Mouse (Mus musculus) heart, adult 9 months (tissue): Measurements from ENCODE around the gene Cited4.

ENCODE experiments used
- DNase-seq, 2 experiments: peaks; one replicate each; pipeline ENCODE4 v3.0.0; 2022; ENCODE audit warnings: low spot score in 2 of 2

Gene Cited4

DNA sequence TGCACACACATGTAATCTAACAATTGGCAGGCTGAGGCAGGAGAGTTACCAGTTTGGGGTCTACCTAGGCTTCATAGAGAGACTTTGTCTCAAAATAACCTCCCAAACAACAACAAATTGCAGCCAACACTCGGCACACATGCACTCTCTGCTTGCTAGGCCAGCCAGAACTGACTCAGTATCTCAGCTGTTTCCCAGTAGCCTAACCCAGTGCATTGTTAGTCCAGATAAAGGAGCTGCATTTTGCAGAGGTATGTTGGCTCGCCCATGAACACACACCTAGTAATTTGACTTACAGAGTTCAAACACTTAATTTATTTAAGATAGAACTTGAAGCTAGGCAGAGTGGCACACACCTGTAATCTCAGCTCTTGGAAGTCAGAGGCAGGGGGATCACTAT, 9.3 kb downstream of the Cited4 start:
- DNase-seq, result no peak

DNA sequence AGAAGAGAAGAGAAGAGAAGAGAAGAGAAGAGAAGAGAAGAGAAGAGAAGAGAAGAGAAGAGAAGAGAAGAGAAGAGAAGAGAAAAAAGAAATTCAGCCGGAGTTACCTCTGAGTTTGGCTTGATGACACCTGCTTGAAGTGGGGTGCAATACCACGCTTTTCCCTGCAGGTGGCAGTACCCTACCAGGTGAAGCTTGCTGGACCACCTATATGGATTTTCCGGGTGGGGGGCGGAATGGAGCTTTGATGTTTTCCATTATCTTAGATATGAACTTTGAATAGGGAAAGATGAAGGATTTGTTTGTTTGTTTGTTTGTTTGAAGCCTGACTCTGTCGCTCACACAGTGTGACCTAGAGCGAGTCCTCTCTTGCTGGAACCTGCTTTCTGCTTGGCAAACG, 14.6 kb downstream of the Cited4 start:
- DNase-seq, result no peak

DNA sequence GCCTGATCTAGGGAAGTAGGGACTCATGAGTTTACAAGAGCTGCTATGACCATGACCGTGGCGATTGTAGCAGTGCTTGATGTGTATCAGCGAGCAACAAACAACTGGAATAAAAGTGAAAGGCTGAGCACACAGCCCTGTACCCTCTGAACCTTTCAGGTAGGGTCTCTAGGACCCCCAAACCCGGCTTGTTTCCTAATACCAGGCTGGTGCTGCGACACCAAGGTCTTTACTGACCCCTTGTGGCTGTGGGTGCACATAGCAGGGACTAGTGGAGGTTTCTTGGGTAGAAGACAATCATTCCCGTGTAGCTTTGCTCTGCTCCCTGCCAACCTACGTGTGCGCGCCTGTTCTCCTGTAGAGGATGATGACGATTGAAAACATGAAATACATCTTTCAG, 15.8 kb downstream of the Cited4 start:
- peak in 1 of 2 experiments; percentile 54 for DNase-seq

DNA sequence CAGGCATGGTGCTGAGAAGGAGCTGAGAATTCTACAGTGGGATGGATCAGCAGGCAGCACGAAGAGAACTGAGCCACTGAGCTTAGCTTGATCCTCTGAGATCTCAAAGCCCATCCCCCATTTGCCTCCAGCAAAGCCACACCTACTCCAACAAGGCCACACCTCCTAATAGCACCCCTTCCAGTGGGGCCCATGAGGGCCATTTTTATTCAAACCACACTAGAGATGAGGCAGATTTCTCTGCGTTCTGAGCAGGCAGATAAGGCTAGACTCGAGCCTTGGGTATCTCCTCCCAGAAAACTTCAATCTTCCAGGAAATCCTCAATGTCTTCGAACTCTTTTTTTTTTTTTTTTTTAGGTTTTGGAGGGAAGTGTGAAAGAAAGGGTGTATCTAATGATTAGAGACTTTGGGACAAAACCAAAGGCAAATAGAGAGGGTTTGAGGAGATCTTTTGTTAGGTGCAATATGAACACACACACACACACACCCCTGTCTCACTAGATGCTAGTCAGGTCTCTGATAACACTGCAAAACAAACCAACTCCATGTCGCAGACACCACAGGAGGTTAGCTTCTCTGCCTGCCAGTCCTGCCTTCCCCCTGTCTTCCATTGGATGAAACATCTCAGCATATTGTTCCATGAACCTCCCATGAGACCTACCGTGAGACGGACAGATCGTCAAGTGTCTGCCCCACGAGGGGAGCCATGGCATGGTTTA, 17.1 kb downstream of the Cited4 start:
- no peak for DNase-seq

DNA sequence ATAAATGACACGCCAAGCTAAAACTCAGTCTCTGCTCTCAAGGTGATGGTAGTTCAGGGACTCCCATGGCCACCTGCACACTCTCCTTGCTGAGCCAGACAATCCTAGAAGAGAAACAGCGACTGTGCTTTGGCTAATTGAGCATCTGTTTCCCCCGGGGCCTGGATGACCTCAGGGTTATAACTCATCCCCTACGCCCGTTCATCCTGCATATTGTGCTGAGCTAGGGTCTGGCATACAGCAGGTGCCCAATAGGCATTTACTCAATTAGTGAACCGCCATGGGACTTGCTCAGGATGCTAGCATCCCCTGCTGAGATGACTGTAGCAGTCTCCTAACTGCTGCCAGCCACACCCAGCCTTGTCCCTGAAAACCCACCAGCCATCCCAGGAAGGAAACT, 20.9 kb downstream of the Cited4 start:
- no peak for DNase-seq

DNA sequence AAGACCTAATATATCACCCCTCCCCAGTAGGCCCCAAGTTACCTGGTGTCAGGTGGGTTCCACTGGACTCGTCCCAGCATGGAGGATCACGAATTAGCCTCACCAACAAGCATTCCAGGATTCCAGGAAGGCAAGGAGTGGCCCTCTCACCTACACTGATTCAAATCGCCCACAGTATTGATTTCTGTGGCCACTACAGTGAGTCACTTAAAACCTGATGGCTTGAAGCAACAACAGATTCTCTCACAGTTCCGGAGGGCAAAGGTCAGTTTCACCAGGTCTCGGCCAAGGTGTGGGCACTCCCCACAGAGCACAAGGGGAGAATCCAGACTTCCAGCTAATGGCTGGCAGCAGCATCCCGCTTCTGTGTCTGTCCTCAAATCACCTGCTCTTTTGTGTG, 22.9 kb downstream of the Cited4 start:
- DNase-seq, result no peak

DNA sequence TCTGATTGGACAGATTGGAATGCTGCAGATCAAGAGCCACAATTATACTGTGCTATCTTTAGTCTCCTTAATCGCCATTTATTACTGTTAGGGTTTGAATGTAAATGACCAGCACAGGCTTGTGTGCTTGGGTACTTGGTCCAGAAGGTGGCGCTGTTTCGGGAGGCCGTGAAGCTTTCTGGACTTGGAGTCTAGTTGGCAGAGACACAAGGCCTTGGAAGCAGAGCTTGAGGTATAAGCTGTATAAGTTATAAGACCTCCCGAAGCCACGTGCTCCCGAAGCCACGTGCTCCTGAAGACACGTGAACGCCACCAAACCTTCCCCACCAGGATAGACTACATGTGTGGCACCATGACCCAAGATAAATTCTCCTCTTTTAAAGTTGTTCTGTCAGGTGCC, 26.3 kb downstream of the Cited4 start:
- peak in 1 of 2 experiments; percentile 24 for DNase-seq

DNA sequence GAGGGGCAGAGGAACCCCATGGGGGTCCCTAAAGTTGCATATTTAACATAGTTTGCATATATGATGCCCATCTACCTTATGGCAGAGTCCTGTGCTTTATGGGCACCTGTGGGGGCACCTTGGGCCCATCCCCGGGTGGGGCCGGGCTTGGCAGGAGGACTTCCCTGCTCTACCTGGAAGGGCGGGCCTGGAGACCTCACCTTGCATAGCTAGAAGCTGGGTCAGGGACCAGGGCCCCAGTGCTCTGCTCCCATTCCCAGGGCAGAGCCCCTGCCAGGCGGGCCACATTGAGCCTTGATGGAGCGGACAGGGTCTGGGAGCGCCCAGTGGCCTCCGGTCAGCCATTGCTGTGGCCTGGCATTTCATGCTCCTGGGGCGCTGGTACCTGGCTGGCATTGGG, 31.0 kb downstream of the Cited4 start:
- no peak for DNase-seq

DNA sequence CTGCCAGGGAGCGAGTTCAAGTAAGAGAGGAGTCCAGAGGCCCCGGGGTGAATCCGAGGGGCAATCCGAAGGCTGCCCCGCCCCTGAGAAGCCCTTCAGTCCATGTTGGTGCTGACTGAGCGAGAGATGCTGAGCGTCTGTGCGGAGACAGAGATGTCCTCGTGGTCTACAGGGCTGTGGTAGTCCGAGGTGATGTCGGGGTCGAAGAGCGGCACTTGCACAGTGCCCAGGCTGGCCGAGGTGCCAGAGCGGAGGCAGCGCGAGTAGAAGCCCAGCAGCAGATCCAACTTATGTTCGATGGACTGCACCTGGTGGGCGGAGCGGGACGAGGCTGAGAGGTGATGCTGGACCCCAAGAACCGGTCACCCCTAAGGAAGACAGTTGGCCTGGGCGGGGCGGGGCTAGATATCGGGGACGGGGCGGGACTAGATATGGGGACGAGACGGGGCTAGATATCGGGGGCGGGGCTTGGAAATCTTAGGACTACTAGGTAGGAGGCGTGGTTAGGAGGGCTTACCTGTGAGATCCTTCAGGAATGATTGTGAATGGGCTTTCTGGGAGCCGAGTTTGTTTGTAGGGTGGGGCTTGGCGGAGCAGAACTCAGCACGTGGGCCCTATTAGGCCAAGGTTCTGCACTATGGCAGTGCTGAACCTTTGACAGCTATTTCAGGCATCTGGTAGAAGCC, 31.6 kb downstream of the Cited4 start:
- DNase-seq, result no peak

DNA sequence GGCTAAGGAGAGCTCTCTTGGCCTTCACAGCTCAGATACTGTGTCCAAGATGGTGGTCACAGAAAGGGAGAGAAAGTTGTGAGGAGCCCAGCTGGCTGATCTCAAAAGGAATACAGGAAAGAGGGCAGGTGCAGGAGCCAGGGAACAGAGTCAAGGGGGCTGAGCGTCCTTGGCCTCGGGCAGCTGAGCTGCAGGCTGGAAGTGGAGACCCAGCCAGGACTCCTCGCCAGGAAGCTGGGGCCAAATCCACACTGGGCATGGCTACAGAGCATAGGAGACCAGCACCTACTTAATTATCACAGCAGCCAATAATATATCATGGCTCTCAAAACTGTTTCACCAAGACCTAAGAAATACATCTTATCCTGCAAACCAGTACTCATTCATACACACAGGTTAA, 34.8 kb downstream of the Cited4 start:
- peak in 1 of 2 experiments; percentile 16 for DNase-seq

DNA sequence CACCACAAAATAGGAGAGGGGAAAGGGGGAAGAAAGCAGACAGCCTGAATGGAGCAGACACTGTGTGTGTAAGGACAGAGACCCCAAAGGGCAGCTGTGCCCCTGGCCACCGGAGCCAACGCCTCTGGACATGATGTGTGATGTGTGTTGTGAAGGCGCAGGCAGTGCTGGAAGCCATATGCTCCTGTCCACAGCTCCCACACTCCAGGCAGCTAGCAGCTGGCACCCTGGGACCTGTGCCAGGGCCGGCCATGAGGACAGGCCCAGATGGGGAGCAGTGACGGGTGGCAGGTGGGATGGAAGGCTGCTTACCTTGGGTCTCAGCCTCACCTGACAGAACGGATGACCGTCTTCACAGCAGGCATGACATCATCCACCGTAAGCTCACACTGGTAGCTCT, 35.7 kb downstream of the Cited4 start:
- no peak for DNase-seq

DNA sequence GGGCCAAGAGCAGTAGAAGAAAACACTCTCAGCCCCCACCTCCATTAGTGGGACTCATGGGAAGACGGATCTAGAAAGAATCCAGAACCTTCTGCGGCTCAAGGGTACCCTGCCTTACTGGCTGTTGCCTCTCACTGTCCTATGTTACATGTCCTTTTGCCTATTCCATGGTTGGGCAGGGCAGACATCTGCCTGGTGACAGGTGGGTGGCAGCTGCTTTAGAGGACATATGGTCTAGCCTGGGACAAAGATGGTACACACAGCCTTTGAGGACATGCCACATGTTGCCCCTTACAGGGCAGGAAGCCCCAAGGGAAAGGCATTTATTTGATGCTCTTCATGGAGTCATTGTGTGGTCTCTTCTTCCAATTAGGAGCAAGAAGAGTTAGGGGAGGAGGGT, 36.1 kb downstream of the Cited4 start:
- DNase-seq, result no peak

DNA sequence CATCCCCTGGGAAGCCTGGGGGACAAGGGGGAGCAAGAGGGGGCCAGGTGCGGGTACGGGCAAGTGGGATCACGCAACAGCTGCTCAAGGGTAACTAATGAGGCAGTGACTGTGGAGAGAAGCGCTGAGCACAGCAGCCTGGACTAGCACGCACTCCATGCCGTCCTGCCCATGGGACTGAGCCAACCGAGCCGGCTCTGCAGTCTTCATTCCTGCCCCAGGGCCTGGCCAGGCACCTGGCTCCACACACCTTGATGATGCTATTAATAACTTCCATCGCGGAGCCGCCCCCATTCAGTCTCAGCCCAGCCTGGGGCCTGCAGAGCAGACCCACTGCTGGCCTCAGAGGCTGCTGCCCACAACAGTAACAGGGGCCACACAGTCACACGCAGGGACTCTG, 45.9 kb downstream of the Cited4 start:
- DNase-seq, result no peak

DNA sequence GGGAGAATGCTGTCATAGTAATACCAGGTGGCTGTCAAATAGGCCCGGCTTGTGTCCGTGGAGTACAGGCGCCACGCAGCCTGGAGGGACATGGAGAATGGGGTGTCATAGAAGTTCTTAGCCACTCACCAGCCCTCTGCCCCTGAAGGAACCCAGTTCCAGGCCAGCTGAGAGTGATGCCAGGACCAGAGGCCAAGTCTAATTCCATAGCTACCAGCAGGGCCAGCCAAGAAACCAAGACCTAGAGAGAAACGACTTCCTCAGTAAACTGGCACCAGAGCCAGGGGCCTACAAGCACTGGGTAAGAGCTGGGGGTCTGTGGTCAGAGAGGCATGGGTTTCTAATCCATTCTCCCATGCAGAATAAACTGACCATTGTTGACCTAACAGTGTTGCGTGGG, 46.6 kb downstream of the Cited4 start:
- DNase-seq, result no peak

DNA sequence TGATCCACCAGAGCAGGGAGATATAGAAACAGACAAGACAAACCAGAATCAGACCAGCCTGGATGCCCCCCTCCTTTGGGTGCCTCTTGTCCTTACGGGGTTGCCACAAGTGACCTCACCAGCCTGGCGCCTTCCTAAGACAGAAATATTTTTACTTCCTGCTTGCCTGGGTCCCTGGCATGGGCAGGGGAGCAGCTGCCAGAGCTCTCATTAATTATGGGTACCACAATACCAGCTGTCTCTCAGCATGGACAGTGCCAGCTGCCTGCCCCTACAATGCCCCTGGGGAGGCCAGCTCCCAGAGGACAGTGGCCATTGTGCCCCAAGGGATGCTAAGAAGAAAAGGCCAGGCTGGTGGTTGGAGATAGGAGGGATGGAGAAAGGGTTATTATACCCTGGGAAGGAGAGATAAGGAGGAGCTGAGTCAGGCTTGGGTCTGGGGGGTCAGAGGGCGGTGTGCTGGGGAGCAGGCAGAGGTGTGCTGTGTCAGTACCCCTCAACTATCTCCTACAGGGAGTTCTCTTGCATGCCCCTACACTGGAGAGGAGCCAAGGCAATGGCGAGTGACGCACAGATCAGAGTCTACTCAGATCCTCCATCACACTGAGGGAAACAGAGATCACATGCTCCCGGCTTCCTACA, 47.6 kb downstream of the Cited4 start:
- no peak for DNase-seq

DNA sequence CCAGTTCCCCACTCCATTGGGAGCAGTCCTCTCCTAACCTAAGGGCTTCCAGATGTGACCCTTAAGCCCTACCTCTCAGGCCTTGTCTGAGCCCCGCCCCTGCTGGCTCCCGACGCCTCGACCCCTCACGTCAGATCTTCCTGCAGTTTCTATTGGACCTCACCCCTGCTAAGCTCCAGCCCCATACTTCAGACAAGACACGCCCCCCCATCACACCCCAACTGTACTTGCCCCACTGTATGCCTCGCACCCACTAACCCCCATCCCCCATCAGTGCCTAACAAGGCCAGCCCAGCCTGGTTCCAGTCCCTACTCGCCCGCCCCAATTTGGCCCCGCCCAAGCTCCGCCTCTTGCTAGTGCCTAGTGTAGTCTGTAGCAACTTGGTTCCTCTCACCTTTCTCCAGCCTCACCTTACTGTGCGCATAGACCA, 49.8 kb downstream of the Cited4 start:
- DNase-seq, result no peak

DNA sequence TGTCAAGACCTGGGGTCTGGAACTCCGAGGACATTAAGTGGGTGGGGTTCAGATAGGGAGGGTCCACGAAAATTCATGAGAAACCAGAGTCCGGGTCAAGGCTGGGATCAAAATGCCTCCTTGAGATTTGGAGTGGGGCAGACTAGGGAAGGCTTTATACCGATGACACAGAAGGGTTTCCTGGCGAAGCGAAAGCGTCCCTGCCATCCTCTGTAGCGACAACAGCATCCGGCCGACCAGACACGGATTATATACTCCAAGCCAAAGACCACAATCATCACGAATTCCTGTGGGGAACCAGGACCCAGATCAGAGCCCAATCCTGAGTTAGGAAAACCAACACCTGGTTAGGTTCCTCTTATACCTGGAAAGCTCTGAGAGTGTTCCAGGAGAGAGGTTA, 50.4 kb downstream of the Cited4 start:
- DNase-seq, result no peak
